Mouse (Mus musculus) v-Abl transformed pro-B cells (cell line): ENCODE data around the gene Zfp523.

Experiments
- in situ Hi-C, 2 experiments: fragments of 400-800 bp; cut with MboI; formaldehyde crosslinking; loops; one replicate each; pipeline ENCODE4 v1.15.1; 2025; ENCODE audit not compliant: unreplicated experiment in 2 of 2

The Zfp523 gene

GRCm38 (mm10) chr17:28207591-28208313 lies 30.8 kb downstream of the Zfp523 start, which contains the start of gene Def6:
Def6 (plus strand) TSS chr17:28207778.
- in situ Hi-C loops = loop anchor here (5.0 to 25.0 kb wide), 4 partner anchors 100 to 317 kb away; partner anchors contain the start of genes Fkbp5 (in 1 of the 2) and Tulp1 (in 1 of the 2)

GRCm38 (mm10) chr17:28208314-28208612 lies 31.3 kb downstream of the Zfp523 start:
- in situ Hi-C loops = loop anchor here (5.0 to 25.0 kb wide), 4 partner anchors 99 to 317 kb away; partner anchors contain the start of genes Fkbp5 (in 1 of the 2) and Tulp1 (in 1 of the 2)

- in situ Hi-C loops = loop anchor here (5.0 to 25.0 kb wide), 4 partner anchors 98 to 315 kb away; partner anchors contain the start of genes Fkbp5 (in 1 of the 2) and Tulp1 (in 1 of the 2)
These were observed 32.7 kb downstream of the Zfp523 start for GRCm38 (mm10) chr17:28209457-28210110.

GRCm38 (mm10) chr17:28211921-28212341 lies 35.0 kb downstream of the Zfp523 start:
- in situ Hi-C loops = loop anchor here in 1 of 2 experiments (25.0 kb wide), 1 partner anchor 300 kb away; the partner anchor contains the start of gene Fkbp5

GRCm38 (mm10) chr17:28212391-28212790 lies 35.5 kb downstream of the Zfp523 start:
- in situ Hi-C loops = loop anchor here in 1 of 2 experiments (25.0 kb wide), 1 partner anchor 300 kb away; the partner anchor contains the start of gene Fkbp5

- in situ Hi-C loops = loop anchor here in 1 of 2 experiments (25.0 kb wide), 1 partner anchor 299 kb away; the partner anchor contains the start of gene Fkbp5
These were observed 36.3 kb downstream of the Zfp523 start for GRCm38 (mm10) chr17:28213236-28213635.

GRCm38 (mm10) chr17:28216791-28217190 lies 39.9 kb downstream of the Zfp523 start:
- in situ Hi-C loops = loop anchor here in 1 of 2 experiments (25.0 kb wide), 1 partner anchor 296 kb away; the partner anchor contains the start of gene Fkbp5

GRCm38 (mm10) chr17:28217721-28218649 lies 41.1 kb downstream of the Zfp523 start:
- in situ Hi-C loops = loop anchor here in 1 of 2 experiments (25.0 kb wide), 1 partner anchor 294 kb away; the partner anchor contains the start of gene Fkbp5

- in situ Hi-C loops = loop anchor here in 1 of 2 experiments (25.0 kb wide), 1 partner anchor 290 kb away; the partner anchor contains the start of gene Fkbp5
These were observed 45.5 kb downstream of the Zfp523 start for GRCm38 (mm10) chr17:28222463-28222862.

- in situ Hi-C loops = loop anchor here in 1 of 2 experiments (25.0 kb wide), 1 partner anchor 289 kb away; the partner anchor contains the start of gene Fkbp5
These were observed 46.8 kb downstream of the Zfp523 start for GRCm38 (mm10) chr17:28223561-28224391.

- in situ Hi-C loops = loop anchor here in 1 of 2 experiments (25.0 kb wide), 1 partner anchor 288 kb away; the partner anchor contains the start of gene Fkbp5
These were observed 47.7 kb downstream of the Zfp523 start for GRCm38 (mm10) chr17:28224615-28225014.

- in situ Hi-C loops = no loop called here
These were observed 49.1 kb downstream of the Zfp523 start for GRCm38 (mm10) chr17:28226014-28226413.

- in situ Hi-C loops = loop anchor here (5.0 to 10.0 kb wide), 2 partner anchors 74 to 77 kb away; no protein-coding TSS in a partner anchor
These were observed 53.6 kb downstream of the Zfp523 start for GRCm38 (mm10) chr17:28230486-28230885.

- in situ Hi-C loops = loop anchor here (5.0 to 10.0 kb wide), 2 partner anchors 74 to 76 kb away; no protein-coding TSS in a partner anchor
These were observed 54.3 kb downstream of the Zfp523 start for GRCm38 (mm10) chr17:28231026-28231736.

- in situ Hi-C loops = loop anchor here (5.0 to 10.0 kb wide), 2 partner anchors 72 to 75 kb away; no protein-coding TSS in a partner anchor
These were observed 55.6 kb downstream of the Zfp523 start, which contains the start of gene Ppard for GRCm38 (mm10) chr17:28232475-28233060. Ppard (plus strand) TSS chr17:28232700.

GRCm38 (mm10) chr17:28233091-28233731 lies 56.3 kb downstream of the Zfp523 start:
- in situ Hi-C loops = loop anchor here (5.0 to 10.0 kb wide), 2 partner anchors 72 to 74 kb away; no protein-coding TSS in a partner anchor

- in situ Hi-C loops = loop anchor here (5.0 to 10.0 kb wide), 2 partner anchors 70 to 73 kb away; no protein-coding TSS in a partner anchor
These were observed 57.7 kb downstream of the Zfp523 start for GRCm38 (mm10) chr17:28234641-28235040.
